Mouse (Mus musculus) heart, adult 9 months (tissue): ENCODE measurements around the gene Ptpa.

Experiments
- DNase-seq, 2 experiments: peaks; one replicate each; pipeline ENCODE4 v3.0.0; 2022; ENCODE audit warnings: low spot score in 2 of 2

Ptpa gene

DNA sequence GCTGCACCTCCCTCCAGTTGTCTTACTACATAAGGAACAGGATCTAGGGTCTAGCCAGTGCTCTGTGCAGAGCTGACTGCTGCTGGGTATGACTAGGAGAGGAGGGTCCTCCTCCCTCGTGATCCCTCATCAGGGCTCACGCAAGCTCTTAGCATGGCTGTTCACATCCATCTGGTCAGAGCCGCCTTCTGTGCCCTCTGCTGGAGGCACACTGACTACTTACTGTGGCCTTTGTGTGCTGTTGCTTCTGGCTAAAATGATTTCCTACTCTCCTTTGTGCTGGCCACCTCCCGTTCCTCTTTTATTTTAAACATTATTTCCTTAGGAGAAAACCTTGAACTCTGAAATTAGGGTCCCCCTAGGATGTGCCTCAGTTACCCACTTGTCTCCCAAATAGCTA, 21.0 kb downstream of the Ptpa start:
- no peak for DNase-seq

DNA sequence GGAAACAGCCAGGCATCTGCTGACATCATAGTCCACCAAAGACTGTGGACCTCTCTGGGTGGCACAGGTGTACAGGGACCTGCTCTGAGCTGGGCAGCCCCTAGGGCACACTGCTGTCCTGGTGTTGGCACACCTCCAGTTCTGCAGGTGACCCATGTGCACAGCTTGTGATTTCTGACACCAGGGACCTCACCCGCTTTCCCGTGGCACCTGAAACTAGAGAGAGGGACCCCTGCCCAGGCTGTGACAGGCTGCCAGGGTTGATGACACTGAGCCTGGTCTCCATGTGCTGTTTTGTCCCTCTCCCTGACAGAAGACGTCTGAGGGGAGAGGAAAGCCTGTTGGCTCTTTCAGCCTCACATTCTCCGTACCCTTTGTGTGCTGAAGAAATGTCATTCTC, 22.0 kb downstream of the Ptpa start:
- DNase-seq: no peak

DNA sequence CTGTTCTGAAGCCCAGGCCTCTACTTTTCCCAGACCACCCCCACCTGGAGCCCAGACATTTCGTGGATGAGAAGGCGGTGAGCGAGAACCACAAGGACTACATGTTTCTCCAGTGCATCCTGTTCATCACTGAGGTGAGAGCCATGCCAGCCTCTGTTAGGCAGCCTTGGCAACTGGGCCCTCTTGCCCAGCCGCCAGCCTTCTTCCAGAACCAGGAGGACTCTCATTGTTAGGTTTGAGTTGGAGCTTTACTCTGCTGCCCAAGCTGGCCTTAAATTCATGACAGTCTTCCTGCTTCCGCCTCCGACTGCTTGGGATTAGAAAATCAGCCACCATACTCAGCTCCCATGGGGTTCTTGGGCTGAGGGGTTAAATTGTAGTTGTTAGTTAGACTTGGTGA, 23.8 kb downstream of the Ptpa start:
- no peak for DNase-seq

DNA sequence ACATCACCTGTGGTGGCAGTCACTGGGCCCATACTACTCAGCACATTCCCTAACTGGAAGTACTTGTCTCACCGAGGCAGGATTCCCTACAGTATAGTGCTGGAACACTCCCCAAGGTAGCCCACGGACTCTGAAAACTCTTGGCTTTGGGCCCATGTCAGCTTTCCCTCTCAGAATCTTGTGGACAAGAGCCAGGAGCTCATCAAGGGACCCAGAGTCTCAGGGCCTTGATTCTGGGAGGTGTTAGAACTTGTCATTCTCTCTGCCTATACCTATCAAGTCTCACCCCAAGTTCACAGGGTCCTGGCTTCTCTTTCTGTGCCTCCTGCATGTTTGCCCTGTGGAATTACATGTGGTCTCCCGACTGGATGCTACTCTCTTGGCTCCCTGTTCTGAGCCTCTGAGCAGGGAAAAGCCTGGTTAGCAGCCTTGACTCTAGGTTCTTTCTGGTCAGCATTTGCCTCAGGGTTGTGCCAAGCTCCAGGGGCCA, 24.4 kb downstream of the Ptpa start:
- DNase-seq: no peak

DNA sequence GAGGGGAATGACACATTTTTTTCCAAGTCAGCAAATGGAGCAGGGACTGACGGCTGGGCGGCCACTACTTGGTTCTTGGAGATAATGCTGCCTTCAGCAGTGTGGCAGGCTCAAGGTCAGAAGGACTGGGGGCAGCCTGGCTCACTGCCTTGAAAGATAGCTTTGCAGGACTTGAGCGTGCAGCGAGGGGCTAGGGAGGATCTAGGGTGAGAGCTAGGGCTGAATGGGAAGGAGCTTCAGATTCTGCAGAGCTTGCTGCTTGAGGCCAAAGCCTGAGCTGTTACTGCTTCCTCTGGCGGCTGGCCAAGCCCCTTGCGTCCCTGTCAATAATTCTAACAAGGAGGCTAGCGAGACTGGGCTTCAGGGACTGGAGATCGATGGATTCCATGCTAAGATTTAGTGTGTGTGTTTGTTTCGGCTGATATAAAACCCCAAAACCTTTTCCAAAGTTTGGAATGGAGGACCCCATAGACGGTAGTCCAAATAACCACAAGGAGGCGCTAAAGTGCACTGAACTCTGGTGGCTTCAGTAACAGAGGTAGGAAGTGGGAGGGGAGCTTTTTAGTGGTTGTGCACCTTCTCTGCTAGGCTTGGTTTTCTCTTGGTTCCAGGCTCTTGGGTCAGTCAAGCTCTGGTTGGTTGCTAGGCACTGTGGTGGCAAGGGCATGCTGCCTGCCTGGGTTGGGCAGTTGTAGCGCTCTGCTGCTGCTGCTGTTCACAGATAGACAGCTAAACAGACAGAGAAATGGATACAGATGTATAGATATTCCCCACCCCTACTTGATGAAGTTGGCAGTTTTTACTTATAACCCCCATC, 25.1 kb downstream of the Ptpa start:
- peak; percentile 88 to 89 for DNase-seq

DNA sequence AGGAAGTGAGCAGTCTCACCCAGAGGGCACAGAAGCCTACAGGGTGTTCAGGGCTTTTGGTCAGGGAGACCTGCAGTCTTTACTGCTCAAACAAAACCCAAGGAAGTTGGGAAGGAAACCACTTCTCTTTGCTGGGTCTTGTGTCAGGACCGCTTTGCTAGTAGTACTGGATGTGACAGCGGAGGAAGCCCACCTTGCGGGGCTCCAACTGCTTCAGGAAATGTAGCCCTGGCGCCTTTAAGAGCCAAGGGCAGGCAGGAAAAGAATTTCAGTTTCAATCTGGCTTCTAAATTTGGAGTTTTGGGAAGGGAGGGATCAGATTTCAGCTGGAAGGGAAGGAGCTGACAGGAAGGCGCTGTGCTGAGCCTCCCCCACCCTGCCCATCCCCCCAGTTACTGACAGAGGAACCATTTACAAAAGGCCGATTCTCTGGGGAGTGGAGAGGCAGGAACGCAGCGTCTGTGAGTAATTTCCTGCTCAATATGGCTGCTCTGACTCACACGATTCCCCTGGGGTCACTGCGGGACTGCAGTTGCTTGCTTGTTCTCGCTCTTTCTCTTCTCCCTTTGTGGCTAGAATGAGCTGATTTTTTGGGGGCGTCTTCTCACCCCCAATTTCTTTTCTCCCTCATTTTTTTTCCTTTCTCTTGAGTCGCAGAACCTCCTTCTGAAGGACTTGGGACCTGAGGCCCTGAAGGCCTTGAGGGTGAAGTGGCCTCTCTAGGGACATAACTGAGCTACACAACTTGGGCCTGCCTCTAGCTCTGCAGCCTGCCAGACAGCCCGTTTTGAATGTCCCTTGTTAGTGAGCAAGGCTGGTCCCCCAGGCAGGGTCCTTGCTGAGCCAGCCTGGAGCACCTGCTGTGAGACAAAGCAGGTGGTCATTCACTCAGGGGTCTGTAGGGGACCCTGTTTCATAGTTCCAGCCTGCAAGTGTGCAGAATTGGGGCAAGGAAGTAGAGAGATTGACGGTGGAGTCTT, 26.0 kb downstream of the Ptpa start:
- DNase-seq: peak; percentile 94 to 95

DNA sequence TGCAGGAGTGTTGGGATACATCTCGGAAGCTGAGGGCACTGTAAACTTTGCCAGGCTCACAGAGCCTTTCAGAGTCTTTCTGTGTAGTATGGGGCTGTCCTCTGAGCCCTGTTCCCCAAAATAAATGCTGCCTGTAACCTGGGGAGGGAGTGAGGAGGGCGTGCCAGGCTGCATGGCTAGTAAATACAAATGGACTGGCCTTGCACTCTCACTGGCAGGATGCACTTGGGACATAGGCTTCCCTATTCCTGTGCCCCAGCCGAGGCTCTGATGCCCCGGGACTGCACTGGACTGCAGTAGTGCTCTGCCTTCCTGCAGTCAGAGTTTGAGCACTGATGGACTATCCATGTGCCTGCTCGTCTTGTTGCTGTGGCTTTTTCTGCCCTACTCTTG, 26.7 kb downstream of the Ptpa start:
- DNase-seq: no peak

DNA sequence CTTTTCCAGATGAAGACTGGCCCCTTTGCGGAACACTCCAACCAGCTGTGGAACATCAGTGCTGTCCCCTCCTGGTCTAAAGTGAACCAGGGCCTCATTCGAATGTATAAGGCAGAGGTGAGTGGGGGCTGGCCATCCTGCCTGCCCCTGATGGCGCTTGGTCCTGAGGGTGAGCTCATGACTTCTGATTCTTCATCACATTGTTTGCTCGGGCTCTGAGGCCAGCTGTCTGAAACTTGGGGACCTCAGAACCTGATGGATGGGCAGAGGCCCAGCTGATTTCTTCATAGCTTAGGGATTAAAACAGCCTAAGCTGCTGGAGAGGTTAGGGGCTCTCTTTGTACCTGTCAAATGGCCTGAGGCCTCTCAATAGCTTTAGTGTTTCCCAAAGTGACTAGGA, 27.4 kb downstream of the Ptpa start:
- no peak for DNase-seq

DNA sequence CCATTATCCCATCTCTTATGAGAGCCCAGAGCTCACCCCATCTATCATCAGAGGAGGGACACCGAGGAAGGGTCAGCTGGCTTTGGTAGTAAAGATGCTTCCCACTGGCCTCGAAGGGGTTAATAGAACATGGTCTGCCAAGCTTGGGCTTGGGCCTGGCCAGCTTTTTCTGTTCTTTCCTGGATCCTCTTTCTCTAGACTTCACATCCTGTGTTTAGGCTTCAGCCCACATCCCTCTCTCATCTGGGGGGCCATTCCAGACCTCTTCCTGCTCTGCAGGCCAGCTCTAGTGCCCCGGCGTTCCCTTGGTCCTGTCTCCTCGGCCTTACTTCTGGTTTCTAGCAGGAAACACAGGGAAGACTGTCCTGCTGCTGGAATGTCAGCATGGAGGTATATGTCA, 28.2 kb downstream of the Ptpa start:
- no peak for DNase-seq

DNA sequence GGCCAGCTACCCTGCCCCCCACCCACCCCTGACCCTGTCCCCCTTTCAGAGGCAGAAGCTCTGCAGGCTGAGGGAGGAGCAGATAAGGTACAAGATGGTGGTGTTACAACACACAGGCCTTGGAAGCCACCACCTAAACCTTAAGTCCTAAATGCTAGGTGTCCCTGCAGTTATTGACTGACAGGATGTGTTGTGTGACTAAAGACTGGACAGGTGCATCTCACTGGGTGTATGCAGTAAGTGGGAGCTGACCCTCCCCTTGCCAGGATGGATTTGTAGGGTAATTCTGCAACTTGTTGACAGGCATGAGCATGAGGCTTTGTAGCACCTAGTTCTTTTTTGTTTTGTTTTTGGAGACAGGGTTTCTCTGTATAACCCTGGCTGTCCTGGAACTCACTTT, 28.6 kb downstream of the Ptpa start:
- DNase-seq: no peak

DNA sequence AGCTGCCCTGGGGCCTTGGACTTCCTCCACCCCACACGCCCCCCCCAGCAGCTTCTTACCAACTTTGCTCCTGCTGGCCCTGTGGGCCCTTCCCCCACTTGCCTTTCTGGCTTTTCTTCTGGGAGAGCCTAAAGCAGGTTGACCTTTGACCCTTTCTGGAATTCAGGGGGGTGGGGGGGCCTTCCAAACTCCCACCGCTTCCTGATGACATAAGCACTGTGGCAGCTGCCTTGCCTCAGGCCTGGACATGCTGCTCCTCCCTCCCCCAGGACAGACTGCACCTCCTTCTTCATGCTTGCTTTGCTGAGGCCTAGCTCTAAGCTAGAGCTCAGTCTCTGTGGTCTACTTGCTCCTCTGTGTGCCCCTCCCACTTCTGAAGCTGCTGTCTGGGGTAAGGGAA, 29.5 kb downstream of the Ptpa start:
- DNase-seq: peak; percentile 58 to 70

DNA sequence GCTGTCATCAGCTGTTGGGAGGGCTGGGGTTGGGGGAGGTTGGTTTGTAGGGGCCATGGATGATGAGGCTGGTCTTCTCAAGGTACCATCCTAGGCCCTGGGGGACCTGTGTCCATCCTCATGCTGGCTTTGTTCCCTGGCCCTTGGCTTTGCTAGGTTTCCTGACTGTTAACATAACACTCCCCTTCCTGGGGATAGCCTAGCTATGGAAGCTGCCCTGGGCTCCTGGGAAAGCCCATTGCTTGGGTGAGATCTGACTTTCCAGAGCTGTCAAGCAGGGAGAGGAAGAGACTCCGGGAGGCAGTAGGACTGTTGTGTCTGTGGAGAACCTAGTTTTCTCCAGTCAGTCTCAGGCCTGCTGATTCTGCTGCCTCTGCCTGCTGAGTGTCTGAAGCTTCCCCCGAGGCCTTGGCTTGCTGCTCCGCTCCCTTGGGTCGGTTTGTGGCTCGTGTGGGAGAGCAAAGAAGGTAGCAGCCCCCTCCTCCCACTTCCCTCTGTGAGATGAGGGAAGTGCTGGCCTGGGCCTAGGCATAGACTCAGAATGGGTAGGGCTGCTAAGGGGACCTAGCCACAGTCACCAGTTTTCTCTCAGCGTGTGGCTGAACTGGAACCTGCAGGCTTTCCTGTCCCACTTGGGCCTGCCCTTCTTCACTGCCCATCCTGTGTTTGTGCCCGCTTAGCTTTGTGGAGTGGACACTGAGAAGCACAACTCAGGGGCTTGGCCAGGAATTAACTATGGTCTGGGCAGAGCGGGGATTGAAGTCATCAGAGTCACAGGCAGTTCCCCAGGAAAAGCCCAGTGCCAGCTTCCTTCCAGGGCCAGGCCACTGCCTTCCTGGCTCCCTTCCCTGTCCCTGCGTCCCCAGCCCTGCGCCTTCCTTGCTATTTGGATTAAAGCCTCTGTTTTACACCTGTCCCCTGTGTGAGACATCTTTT, 31.3 kb downstream of the Ptpa start:
- DNase-seq: no peak

DNA sequence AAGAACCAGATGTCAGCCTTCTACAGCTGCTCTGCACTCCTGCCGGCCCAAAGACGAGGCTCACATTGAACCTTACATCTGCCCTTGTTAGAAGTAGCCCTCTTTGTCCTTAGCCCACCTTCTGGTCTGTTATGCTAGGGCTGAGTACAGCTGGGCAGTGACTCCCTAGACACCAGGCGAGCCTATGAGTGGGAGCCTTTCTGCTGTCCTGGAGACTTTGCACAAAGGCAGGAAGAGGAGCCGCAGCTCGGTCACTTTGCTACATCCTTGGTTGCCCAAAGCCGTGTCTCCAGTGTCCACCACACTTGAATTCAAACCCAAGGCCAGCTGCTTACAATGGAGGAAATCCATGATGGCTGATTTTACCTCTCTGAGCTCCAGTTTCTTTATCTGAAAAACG, 32.5 kb downstream of the Ptpa start:
- no peak for DNase-seq

DNA sequence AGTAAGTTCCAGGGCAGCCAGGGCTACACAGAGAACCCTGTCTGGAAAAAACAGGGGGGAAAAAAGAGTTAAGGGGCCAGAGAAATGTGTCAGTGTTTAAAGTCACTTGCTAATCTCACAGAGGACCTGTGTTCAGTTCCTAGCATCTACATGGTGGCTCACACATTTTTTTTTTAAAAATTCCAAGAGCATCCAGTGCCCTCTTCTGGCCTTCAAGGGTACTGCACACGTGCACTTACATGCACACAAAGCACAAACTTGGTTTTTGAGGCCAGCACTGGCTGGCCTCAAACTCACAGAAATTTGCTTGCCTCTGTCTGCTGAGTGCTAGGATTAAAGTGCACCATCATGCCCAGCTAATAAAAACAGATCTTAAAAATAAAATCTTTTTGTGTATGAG, 34.7 kb downstream of the Ptpa start:
- no peak for DNase-seq

DNA sequence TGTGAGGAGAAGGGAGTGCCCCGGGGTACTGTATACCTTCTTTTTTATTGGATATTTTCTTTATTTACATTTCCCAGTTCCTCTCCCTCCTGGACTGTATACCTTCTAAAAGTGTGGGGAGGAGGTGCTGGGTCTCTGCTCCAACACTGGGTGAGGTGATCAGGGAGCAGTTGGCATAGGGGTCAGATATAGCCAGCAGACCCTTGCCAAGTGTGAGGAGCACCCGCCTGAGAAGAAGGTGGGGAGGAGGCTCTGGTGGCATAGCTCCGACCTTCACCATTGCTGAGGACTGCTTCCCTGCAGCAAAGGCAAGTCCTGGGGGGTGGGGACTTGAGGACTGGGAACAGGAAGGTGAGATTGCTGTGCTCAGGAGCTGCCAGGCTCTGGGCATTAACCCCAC, 35.7 kb downstream of the Ptpa start:
- no peak for DNase-seq

DNA sequence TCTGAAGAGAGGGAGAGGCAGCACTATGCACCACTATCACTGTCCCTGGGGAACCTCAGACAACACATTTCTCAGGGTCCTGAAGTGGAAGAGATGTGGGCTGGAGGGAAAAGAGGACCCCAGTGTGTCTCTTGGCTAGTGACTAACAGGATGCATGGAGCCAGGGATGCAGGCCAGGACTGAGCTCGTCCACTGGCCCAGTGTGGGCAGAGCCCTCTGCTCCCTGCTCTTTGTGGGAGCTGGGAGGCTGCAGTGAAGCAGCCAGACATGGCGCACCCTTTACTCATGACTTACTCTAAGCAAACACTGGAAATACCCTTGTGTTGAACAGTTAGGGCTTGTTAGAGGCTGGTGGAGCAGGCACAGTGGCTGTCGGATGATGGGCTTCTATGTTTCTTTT, 37.7 kb downstream of the Ptpa start:
- no peak for DNase-seq

DNA sequence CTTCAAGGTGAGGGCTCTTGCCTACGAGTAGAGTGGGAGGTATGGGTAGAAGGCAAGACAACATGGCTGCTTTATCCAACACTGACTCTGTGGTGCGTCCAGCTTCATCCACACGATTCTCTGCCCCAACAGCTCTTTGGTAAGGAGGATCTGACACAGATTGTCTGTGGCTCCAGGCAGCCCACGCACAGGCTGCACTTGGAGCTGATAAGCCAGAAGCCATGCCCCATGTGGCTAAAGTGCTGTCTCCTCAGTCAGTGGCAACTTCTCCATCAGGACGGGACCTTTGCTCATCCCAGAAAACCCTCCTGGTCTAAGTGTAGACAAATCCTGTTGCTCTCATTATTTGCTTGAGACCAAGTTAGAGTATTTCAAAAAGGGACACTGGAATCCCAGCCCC, 38.7 kb downstream of the Ptpa start:
- DNase-seq: no peak

DNA sequence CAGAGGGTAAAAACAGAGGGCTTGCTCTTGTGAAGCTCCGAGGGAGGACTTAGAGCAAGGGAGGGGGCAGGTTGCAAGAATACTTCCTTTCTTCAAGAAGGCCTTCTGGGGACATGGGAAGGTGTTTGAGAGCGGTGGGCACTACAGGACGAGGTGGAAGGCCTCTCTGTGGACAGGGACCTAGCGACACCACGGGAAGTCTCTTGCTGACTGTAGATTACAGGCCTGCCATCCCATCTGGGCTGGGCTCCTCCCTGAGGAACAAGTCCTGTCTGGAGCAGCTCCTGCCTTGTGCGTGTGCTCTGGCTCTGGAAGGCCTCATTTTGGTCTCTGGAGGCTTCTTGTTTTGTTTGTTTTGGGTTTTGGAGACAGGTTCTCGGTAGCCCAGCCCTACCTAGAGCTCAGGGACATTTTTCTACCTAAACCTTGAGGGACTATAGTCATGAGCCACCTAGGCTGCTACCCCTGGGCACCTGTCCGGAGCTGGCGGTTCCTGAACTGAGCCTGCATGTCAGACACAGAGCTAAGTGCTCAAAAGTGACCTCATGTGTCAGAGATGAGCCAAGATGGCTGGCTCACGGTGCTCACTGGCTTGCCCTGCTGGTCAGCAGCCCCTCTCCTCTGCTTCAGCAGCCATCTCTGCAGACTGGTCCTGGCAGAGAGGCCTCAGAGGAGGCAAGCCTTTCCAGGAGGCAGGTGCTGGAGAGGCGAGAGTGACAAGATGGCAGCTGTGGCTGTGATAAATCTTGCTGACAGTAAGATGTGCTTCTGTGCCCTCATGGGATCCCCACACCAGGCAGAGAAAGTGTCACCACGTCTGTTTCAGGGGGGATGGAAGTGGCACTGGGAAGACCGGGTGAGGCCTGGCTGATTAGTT, 40.5 kb downstream of the Ptpa start:
- DNase-seq: no peak

DNA sequence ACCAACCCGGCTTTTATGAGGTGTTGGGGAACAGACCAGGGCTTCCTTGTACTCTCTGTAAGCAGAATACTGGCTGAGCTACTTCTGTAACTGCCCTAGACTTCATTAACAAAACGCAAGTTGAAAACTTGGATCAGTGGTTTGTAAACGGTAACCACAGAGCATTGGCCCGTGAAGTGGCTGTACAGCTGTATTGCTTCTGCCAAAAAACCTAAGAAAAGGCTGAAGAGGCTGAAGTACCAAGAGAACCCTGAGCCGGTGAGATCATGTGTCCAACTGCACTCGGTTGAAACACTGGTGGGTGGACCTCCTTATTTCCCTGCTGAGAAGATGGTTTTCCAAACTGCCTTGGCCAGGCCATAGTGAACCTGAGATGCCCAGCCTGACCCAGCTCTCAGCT, 42.5 kb downstream of the Ptpa start:
- no peak for DNase-seq

DNA sequence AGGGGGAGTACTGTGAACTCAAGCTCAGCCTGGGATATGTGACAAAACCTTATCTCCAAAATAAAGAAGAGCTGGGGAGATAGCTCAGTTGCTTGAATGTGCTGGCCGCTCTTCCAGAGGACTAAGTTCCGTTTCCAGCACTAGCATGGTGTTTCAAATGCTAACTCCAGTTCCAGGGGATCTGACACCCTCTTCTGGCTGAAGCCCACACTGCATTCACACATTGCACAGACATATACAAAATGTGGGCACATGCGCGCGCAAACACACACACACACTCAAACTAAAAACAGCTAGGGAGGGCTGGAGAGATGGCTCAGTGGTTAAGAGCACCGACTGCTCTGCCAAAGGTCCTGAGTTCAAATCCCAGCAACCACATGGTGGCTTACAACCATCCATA, 43.4 kb downstream of the Ptpa start:
- no peak for DNase-seq

DNA sequence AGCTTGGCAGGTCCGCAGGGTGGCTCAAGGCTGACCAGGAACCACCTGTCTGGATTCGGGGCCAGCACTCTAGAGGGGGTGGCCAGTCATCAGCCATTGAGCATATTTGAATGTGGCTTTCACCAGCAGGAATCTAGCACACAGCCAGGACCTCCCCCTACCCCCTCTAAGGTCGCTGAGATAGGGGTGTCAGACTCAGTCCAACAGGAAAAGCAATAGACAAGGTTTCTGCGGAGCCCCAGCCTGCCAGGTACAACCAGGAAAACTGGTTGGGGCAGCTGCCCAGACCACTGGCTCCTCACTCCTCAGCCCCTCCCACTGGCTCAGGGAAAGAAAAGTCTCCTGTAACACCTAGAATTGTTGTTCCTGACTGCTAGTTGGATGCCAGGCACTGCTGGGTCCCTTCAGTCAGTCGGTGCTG, 47.5 kb downstream of the Ptpa start:
- DNase-seq: no peak
